Mouse (Mus musculus): ENCODE measurements around the gene Slc16a13.
"Not testable (repeated sequence)": the region's sequence is repeated elsewhere in the genome, so short reads cannot be mapped to it uniquely, and the experiment has no call there.

Slc16a13 gene

DNA sequence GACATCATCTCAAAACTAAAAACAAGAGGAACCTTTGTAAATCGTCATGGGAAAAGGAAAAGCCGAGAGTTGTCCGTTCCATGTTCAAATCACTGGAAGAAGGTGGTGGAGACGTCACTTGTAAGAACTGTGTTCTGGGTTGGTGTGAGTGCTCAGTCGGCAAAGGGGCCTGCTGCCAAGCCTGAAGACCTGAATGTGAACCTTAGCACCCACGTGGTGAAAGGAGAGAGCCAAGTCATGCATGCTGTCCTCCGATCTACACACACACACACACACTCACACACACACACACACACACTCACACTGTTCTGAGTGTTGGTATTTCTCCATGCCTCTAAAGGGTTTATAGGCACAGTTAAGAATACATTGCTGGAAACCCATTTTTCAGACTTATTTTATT lies 49.7 kb downstream of the Slc16a13 start:
- no peak for DNase-seq (ENCODE audit: low spot score in 2 of 2)

DNA sequence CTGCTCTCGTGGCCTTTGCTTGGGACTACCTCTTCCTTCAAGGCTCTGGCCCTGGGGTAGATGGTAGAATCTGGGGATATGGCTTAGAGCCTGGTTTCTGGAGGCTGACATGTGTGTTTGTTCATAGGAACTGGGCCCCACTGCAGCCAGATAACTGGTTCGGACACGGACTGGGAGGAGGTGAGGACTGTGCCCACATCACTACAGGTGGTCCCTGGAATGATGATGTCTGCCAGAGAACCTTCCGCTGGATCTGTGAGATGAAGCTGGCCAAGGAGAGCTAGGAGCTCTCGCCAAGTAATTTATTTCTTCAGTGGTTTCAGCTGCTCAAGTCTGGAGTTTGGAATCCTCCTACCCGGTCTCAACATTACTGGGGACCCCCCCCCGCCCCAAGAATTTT lies 50.6 kb downstream of the Slc16a13 start:
- DNase-seq (ENCODE audit: low spot score in 2 of 2), result no peak

- not testable (repeated sequence) for DNase-seq (ENCODE audit: low spot score in 2 of 2)
Measured at GRCm38 (mm10) chr11:70169471-70169870, 51.4 kb downstream of the Slc16a13 start.

DNA sequence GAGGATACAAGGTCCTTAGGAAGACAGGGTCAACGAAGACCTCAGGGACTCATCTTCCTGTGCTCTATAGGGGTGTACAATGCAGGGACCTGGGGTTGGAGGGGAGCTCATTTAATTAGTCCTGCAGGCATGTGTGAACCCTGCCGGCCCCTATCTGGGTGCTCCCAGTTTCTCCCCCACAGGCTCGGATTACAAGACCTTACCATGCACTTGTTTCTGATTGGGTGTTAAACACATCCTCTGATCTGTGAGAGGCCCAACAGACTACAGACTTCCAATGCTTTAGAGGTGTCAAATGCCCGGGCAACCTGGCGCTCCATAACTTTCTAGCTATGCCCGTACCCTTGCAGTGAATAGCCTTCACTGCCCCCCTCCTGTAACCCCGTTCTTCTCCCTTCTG lies 52.7 kb downstream of the Slc16a13 start:
- no peak for DNase-seq (ENCODE audit: low spot score in 2 of 2)
